In genomic region chr1:86703965-86704326, GRCm38 (mm10) we compare ENCODE assay signal across 8 mouse cellular contexts. TPM values are rescaled to one million over a fixed set of nuclear protein-coding genes. Genes with fewer than 3 reads are reported as not detected.
DNase-seq lines count a peak whose midpoint lies in the region; ATAC-seq and TF ChIP-seq lines count a peak whose summit lies in the region.

No protein-coding gene starts in this region.

- DNase-seq in heart, postnatal 4 days: no peak
- DNase-seq in G1E (ENCODE audit: low spot score): no peak
- DNase-seq in forebrain, postnatal 0 days: no peak
- no peak for DNase-seq in thymus, postnatal 10 days (ENCODE audit: low spot score in 2 of 2)
- DNase-seq in adrenal gland, postnatal 36 days: no peak
- no peak for DNase-seq in urinary bladder, postnatal 25 days (ENCODE audit: low spot score)

- under 1% methylated on average over 27 of the region's 27 CpGs for WGBS in heart, embryonic 16.5 days
- WGBS in forebrain, postnatal 0 days: under 1% methylated on average over 27 of the region's 27 CpGs
- WGBS in macrophage (ENCODE audit: missing documents): under 1% methylated on average over 19 of the region's 27 CpGs

- H3K4me3 ChIP-seq in heart, embryonic 16.5 days (ENCODE audit: low read length): peak overlapping the region; percentile 92
- peak overlapping the region; percentile 81 for H3K4me3 ChIP-seq in G1E (ENCODE audit: low read depth, low read length)
- H3K4me3 ChIP-seq in forebrain, postnatal 0 days (ENCODE audit: low read depth, low read length): peak overlapping the region; percentile 92
- H3K4me3 ChIP-seq in macrophage (ENCODE audit: inconsistent target): peak overlapping the region; percentile 78

- H3K9me3 ChIP-seq in heart, embryonic 16.5 days (replicated peaks; ENCODE audit: control insufficient read depth, low read length): no peaks in the 10 kb centered on the region; the same call in 1 of the 2 replicates
- no peaks in the 10 kb centered on the region for H3K9me3 ChIP-seq in G1E (replicated peaks)
- no peaks in the 10 kb centered on the region for H3K9me3 ChIP-seq in forebrain, postnatal 0 days (ENCODE audit: low read length)

- H3K4me1 ChIP-seq in heart, embryonic 16.5 days (ENCODE audit: control insufficient read depth, insufficient read depth, low read length): peaks cover 3% of the 10 kb centered on the region; the same call in 1 of the 2 replicates
- H3K4me1 ChIP-seq in G1E (ENCODE audit: insufficient read depth, low read depth, low read length): peaks cover 44% of the 10 kb centered on the region
- peaks cover 3% of the 10 kb centered on the region for H3K4me1 ChIP-seq in forebrain, postnatal 0 days (ENCODE audit: insufficient read depth)

- H3K79me2 ChIP-seq in macrophage (ENCODE audit: inconsistent target): peaks cover 19% of the 10 kb centered on the region; the same call in 1 of the 2 replicates

- H3K4me2 ChIP-seq in heart, embryonic 16.5 days (ENCODE audit: low read depth, low read length): peak overlapping the region; percentile 95
- H3K4me2 ChIP-seq in forebrain, postnatal 0 days (ENCODE audit: low read depth): peak overlapping the region; percentile 62

- no peak for TF ChIP-seq CTCF in G1E (IDR thresholded peaks at IDR 0.05; ENCODE audit: low read depth, low read length)
- no peak for TF ChIP-seq CTCF in forebrain, postnatal 0 days (IDR thresholded peaks at IDR 0.05; ENCODE audit: low read depth)

- ATAC-seq in heart, embryonic 16.5 days (replicated peaks; ENCODE audit: extremely low read depth, insufficient read depth, low FRiP score): peak; percentile 49
- ATAC-seq in G1E (ENCODE audit: extremely low read depth, insufficient number of reproducible peaks, low FRiP score, poor library complexity, severe bottlenecking): no peak
- ATAC-seq in forebrain, postnatal 0 days: no peak

- peak overlapping the region; percentile 89 for H3K9ac ChIP-seq in heart, embryonic 16.5 days (ENCODE audit: low read length)
- H3K9ac ChIP-seq in forebrain, postnatal 0 days: peak overlapping the region; percentile 87

- no peaks in the 10 kb centered on the region for H3K27me3 ChIP-seq in heart, embryonic 16.5 days (ENCODE audit: control insufficient read depth, insufficient read depth, low read length)
- H3K27me3 ChIP-seq in G1E (ENCODE audit: insufficient read depth, low read length): no peaks in the 10 kb centered on the region
- no peaks in the 10 kb centered on the region for H3K27me3 ChIP-seq in forebrain, postnatal 0 days (ENCODE audit: insufficient read depth, low read length)

- H3K27ac ChIP-seq in heart, embryonic 16.5 days (ENCODE audit: low read length): peak overlapping the region; percentile 87
- H3K27ac ChIP-seq in forebrain, postnatal 0 days (ENCODE audit: low read depth, low read length): peak overlapping the region; percentile 85
- H3K27ac ChIP-seq in macrophage: no peak overlapping the region

- H3K36me3 ChIP-seq in heart, embryonic 16.5 days (ENCODE audit: control insufficient read depth, insufficient read depth): no peaks in the 10 kb centered on the region
- peaks cover 7% of the 10 kb centered on the region for H3K36me3 ChIP-seq in G1E (replicated peaks)
- no peaks in the 10 kb centered on the region for H3K36me3 ChIP-seq in forebrain, postnatal 0 days (ENCODE audit: insufficient read depth)
- H3K36me3 ChIP-seq in macrophage (ENCODE audit: inconsistent target): no peaks in the 10 kb centered on the region

RNA-seq across cellular contexts. Expression of gene Dis3l2, which starts 0.3 kb away (rescaled TPM):
- 16.6 and 17.0 TPM in 2 replicates for polyA plus RNA-seq in heart, embryonic 16.5 days (2015; fragmentation: Nextera tagmentation; extraction: Ambion mirVana)
- total RNA-seq in heart, postnatal 4 days (2021): 10 to 100 TPM; 17.3 to 18.1 TPM
- 31.5 and 32.5 TPM in 2 replicates for total RNA-seq in G1E (2014; fragmentation: Nextera tagmentation)
- 41.8 and 44.3 TPM in 2 replicates for total RNA-seq in G1E (2017)
- 9.2 and 11.6 TPM in 2 replicates for polyA plus RNA-seq in G1E (2012)
- total RNA-seq in forebrain, postnatal 0 days (2014; rRNA removed): 49.2 and 53.6 TPM in 2 replicates
- 31.7 and 35.0 TPM in 2 replicates for polyA plus RNA-seq in forebrain, postnatal 0 days (2015; fragmentation: Nextera tagmentation; extraction: Ambion mirVana)
- 100 to 1,000 TPM in 10 of 26 experiments, 10 to 100 TPM in 16; 46.2 to 124 (median 93.1) TPM for total RNA-seq in macrophage (2018; cell fraction: chromatin; rRNA removed)
- total RNA-seq in macrophage (2018; cell fraction: cytosol; rRNA removed): 10 to 100 TPM; 10.6 to 19.2 (median 14.7) TPM
- 10 to 100 TPM; 24.0 to 98.8 (median 46.6) TPM for total RNA-seq in macrophage (2018; cell fraction: nucleus; rRNA removed)
- polyA plus RNA-seq in macrophage (2018): 11.4 to 14.0 TPM (median 11.9 TPM) in 3 replicates
- total RNA-seq in adrenal gland, postnatal 36 days (2021): 10 to 100 TPM; 12.2 to 19.3 TPM

RNA-seq across cellular contexts. Expression of gene Nppc, which starts 33.6 kb away (rescaled TPM):
- polyA plus RNA-seq in heart, embryonic 16.5 days (2015; fragmentation: Nextera tagmentation; extraction: Ambion mirVana): 1.2 and 1.4 TPM in 2 replicates
- total RNA-seq in heart, postnatal 4 days (2021): under 1 TPM; 0.69 to 0.86 TPM
- total RNA-seq in G1E (2014; fragmentation: Nextera tagmentation) (not detected in 2 replicates), G1E (2017) (not detected in 2 replicates)
- polyA plus RNA-seq in G1E (2012) (not detected in 2 replicates), macrophage (2018) (not detected in 3 replicates)
- 5.7 and 6.3 TPM in 2 replicates for total RNA-seq in forebrain, postnatal 0 days (2014; rRNA removed)
- 7.7 and 9.2 TPM in 2 replicates for polyA plus RNA-seq in forebrain, postnatal 0 days (2015; fragmentation: Nextera tagmentation; extraction: Ambion mirVana)
- not detected for total RNA-seq in macrophage (2018; cell fraction: chromatin; rRNA removed)
- not detected for total RNA-seq in macrophage (2018; cell fraction: cytosol; rRNA removed)
- total RNA-seq in macrophage (2018; cell fraction: nucleus; rRNA removed): not detected
- total RNA-seq in adrenal gland, postnatal 36 days (2021): not detected
